Mouse (Mus musculus): Measurements from ENCODE around the gene Pde3a.

Gene Pde3a

DNA sequence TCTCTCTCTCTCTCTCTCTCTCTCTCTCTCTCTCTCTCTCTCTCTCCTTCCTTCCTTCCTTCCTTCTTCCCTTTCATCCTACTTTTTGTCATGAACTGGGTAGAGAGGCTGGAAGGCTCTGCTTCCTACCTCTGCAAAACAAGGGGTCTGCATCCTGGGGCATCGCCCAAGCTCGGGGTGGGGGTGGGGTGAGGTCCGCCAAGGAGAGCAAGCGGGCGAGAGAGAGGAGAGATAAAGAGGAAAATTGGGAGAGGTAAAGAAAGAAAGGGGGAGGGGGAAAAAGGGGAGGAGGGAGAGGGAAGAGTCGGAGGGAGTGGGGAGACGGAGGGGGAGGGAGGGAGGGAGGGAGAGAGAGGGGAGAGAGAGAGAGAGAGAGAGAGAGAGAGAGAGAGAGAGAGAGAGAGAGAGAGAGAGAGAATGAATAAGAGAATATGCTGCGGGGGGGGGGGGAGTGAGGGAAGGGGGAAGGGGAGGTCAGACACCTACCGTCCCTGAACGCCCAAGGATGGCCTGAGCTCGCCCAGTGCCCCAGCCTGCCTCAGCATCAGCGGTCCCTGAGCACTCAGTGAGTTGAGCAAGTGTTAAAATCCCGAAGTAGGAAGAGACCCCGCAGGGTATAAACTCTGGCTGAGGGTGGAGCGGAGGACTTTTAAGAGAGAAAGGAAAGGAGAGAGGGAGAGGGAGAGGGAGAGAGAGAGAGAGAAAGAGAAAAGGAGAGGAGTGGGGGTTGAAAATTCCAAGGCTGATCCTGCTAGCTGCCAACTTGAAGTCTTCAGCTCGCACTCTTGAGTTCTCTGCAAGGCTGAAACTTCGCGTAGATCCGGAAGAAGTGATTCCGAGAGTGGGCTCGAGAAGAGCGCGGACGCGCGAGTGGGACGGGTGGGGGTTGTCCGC lies at the start of gene Pde3a:
Gene Pde3a (plus strand): TSS at position 579 of the 894 bp plus-strand sequence.
- DNase-seq (ENCODE audit: low spot score in 2 of 2), result no peak

DNA sequence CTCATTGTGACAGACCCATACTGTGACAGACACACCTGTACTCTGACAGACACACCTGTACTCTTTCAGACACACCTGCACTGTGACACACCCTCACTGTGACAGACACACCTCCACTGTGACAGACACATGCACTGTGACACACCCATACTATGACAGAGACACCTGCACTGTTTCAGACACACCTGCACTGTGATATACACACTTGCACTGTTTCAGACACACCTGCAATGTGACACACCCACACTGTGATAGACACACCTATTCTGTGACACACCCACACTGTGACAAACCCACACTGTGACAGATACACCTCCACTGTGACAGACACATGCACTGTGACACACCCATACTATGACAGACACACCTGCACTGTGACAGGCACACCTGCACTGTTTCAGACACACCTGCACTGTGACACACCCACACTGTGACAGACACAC lies 48.9 kb upstream of the Pde3a start:
- DNase-seq (ENCODE audit: low spot score in 2 of 2), result no peak

DNA sequence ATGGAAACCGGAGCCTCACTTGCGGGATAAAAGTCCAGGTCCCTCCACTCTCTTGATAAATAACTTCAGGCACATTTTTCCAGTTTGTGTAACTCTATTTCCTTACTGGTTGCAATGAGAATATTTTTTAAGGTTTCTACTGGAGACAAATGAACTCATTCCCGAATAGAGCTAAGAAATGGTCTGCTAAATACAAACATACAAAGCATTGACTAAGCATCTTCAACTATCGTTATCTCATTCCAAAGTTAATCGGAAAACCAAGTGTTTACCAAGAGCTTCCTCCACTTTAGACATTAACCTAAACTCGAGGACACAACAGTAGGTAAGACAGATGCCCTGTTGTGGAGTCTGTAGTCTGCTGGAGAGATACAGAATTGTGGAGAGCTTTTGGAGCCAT lies 41.5 kb upstream of the Pde3a start:
- DNase-seq (ENCODE audit: low spot score in 2 of 2), result no peak

DNA sequence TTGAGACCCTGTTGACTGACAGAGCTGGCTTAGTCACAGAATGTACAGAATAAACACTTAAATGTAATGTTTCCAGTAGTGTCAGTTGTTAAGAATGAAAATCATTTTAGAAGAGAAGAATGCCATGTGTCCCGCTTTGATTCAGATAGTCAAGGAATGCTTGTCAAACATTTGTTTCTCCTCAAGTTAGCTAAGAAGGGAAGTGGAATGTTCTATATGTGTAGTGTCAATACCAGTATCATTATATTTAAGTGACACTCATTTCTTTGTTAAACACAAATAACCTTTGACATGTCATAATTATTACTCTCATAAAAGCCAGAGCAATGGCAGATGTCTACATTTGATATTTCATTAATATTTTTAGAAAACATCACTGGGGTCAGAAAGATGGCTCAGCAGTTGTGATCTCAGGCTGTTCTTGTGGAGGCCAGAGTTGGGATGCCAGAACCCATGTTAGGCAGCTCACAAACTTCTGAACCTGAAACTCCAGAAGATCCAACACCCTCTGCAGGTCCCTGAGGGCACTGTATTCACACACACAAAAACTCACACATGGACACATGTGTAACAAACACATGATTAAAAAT lies 40.7 kb upstream of the Pde3a start:
- no peak for DNase-seq (ENCODE audit: low spot score in 2 of 2)

DNA sequence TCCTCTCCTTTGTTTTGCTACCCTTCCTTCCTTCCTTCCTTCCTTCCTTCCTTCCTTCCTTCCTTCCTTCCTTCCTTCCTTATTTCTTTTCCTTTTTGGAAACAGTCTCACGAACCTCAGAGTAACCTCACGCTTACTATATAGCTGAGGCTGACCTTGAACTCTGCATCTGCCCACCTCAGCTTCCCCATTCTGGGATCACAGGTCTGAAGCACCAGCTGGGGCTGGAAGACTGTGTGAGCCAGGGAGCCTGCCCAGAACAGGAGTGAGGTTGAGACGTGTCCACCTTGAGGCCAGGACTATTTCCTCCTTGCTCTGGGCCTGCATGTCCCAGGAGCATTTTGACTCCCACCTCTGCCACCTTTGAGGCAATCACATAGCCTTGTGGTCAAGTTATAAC lies 39.0 kb upstream of the Pde3a start:
- DNase-seq (ENCODE audit: low spot score in 2 of 2), result no peak

DNA sequence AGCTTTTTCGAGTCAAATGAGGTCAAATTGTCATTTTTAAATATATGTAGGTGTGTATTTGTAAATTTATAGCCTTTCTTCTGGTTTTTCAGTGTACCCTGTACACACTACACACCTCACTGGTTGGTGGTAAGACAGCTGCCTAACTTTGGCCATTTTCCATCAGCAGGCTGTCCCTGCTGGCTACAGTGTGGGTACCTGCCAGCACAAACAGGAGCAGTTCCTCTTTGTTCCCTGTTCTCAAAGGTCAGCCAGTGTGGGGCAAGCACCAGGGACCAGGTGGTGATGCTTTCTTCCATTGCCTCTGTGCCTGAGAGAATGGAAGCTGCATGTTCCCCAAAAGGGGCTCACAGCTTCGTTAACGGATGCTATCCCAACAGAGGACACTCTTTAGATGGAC lies 28.0 kb upstream of the Pde3a start:
- no peak for DNase-seq (ENCODE audit: low spot score in 2 of 2)

DNA sequence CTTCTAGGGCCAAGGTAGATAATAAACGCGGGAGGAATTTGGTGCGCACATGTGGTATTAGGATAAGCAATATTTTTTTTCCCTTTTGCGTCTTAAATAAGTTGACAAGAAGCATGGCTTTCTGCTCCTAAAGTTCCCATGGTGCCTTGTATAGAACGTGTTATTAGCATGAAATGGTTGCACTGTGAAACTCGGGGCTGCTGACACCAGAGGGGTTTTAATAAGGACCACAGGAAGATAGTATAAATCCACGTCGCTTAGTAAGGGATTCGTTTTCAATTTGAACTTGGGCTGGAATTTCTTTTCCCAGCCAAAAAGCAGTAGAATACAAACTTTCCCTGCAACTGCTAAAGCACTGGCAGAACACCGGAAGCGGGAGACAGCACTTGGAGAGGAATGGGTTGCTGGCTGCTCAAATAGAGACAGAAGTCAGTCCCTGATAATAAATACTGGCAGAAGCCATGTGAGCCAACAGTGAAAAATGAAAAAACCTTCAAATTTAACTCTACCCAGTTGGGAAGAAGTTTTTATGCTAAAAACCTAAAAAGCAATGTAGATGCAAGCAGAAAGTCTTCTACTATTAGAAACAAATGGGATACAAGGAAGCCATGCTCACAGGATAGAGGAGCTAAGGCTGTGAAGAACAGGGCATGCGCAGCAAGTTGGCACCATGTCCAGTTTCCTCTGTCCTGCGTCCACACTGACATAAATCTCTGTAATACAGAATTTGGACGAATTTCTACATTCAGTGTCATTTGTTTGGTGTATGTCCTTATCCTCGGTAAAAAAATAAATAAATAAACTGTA lies 22.0 kb upstream of the Pde3a start:
- no peak for DNase-seq (ENCODE audit: low spot score in 2 of 2)

DNA sequence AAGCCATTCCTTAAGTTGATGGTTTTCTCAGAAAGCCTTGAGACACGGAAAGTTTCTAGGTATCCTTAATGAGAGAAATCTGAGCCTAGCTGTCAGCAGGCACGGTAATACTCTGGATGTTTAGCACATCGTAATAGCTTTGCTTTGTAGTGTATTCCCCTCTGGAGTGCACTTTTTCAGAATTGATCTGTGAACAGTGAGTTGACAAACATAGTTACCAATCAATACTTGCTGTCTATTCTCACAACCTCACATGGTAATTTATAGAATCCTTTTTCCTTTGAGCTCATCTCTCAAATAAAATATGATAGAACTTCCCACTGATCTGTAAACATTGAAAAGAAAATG lies 21.4 kb upstream of the Pde3a start:
- DNase-seq (ENCODE audit: low spot score in 2 of 2), result no peak

DNA sequence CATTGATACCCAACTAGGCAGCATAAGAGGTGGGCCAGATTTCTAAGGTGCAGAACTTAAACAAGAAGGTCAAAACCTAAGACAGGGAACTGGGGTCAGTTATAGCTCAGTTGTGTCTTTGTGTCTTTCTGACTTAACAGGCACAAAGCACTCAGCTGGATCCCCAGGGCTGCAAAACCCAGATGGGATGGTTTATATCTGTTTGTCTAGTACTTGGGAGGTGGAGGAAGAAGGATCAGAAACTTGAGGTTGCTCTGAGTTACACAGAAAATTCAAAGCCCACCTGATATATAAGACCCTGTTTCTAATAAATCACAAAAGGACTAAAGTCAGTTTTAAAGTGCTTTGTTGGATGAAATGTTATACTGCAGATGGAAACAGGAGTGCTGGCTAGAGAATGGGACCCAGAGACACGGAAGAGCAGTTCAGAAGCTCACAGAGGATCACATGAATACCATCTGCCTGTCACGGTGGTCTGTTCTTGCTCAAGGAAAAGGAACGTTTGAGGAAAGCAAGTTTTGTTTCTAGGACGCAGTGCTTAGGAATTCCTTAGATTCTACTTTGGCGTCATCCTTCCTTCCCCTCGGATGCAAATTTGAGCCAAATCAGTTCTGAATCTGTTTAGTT lies 16.2 kb upstream of the Pde3a start:
- DNase-seq (ENCODE audit: low spot score in 2 of 2), result no peak

DNA sequence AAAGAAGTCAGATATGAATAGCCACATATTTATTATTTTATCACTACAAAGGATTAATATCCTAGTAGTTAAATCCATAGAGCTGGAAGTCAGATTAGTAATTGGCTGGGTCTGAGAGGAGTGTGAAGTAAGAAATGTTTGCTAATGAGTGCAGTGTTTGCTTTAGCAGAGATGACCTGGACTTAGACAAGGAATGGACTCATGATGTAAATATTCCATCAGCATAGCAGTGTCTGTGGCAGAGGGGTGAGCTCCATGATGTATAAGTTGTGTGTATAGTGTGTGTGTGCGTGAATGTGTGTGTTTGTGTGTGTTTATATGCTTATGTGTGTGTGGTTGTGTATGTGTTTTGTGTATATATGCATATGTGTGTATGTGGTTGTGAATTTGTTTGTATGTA lies 7.3 kb upstream of the Pde3a start:
- no peak for DNase-seq (ENCODE audit: low spot score in 2 of 2)

DNA sequence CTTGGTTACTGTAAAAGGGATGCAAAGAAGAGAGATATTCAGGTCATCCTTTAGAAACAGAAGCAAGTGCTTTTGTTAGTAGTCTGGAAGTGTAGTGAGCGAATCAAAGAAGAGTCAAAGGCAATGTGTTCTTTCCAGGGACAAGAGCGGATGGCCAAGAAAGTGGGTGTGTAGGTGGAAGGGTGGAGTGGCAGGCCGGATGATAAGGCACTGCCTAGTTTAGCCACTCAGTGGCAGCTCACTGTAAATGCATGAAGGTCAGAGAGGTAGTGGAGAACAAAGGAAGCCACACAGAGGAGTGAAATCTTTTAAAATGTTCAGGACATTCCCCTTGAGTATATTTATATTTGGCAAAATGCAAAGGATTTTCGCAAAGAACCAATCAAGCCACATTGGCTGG lies 4.0 kb upstream of the Pde3a start:
- DNase-seq (ENCODE audit: low spot score in 2 of 2), result no peak

DNA sequence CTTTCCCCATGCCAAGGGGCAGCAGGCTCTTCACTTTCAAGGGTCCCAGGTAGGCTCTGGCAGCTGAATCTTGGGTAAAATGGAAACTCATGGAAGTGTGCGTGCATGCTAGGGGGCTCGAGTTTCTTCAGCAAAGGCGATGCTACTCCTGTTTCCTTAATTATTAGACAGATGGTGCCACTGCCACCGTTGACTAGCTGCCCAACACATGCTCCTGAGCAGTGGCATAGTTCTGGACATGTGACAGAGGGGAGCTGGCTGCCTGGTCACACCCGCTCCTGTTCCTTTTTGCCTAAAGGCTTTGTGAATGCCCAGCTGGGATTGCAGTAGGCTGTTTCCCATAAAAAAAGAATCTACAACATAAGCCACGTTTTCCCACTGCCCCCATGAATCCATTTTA lies 2.7 kb upstream of the Pde3a start:
- DNase-seq (ENCODE audit: low spot score in 2 of 2), result no peak

DNA sequence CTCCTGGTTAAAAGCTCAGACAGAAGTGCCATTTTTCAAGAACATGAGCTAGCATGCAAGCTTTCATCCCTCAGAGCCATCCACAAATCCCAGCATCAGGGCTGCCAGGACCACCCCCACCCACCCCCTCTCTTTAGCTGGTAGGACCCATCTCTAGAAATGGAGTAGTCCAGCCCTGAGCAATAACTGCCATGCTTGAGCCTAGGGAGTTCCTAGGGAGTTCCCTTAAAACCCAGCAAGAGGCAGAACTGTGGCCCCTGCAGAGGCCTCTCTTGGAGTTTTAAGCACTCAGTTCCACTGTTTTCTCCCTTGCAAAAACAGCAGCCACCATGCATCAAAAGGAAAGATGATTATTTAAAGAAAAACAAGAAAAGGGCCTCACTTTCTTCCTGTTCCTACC lies 988 bp upstream of the Pde3a start:
- DNase-seq (ENCODE audit: low spot score in 2 of 2), result no peak

DNA sequence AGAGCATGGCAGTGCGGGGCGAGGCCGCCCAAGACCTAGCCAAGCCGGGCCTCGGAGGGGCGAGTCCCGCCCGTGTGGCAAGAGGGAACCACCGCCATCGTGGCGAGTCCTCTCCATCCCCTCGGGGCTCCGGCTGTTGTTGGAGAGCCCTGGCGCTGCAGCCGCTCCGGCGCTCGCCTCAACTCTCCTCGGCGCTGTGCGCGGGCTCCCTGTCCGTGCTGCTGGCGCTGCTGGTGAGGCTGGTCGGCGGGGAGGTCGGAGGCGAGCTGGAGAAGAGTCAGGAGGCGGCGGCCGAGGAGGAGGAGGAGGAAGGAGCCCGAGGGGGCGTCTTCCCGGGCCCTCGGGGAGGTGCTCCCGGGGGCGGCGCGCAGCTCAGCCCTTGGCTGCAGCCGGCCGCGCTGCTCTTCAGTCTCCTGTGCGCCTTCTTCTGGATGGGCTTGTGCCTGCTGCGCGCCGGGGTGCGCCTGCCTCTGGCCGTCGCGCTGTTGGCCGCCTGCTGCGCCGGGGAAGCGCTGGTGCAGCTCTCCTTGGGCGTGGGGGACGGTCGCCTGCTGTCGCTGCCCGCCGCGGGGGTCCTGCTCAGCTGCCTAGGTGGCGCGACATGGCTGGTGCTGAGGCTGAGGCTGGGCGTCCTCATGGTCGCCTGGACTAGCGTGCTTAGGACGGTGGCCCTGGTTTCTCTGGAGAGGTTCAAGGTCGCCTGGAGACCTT lies 671 bp downstream of the Pde3a start:
- peak; percentile 36 to 38 for DNase-seq (ENCODE audit: low spot score in 2 of 2)

DNA sequence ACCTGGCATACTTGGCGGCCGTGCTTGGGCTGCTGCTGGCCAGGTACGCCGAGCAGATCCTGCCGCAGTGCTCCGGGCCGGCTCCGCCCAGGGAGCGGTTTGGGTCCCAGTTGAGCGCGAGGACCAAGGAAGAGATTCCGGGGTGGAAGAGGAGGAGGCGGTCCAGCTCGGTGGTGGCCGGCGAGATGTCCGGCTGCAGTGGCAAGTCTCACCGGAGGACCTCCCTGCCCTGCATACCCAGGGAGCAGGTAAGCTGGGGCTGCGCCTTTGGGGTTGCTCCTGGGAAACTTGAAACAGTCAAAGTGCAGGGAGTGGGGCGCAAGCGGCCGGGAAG lies 1.2 kb downstream of the Pde3a start:
- peak in 1 of 2 experiments; percentile 4 for DNase-seq (ENCODE audit: low spot score in 2 of 2)

DNA sequence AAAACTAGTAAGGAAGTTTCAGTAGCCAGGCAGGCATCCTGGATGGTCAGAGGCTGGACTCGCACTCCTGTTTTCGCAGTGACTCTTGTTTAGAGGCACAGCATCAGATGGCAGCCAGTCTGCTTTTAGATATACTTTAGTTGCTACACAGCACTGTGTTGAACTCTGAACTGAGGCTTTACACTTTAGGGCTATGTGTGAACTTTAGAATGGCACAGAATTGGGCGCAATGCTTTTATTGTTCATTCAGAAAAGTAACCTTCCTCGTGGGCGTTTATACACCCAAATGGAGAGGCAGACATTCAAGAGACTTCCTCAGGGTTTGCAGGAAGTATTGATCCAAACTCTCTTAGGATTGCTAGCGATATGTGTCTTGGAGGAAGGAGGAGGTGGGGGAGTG lies 1.9 kb downstream of the Pde3a start:
- DNase-seq (ENCODE audit: low spot score in 2 of 2), result no peak

DNA sequence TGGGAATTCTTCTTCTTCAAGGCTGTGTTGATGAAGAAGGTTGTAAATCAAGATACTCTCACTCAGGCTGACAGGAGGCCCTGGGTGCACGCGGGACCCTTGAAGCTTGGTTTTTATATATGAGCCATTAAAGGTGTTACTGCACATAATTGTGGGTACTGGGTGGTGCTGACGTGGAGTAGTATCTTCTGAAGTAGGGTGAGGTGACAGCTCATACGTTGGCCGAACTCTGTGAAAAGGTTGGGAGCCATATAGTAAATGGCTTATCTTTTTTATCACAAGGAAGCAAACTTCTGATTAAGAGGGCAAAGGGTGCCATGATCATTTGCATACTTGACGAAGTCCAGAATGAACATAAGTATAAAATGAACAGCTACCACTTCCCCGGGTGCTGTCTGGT lies 3.5 kb downstream of the Pde3a start:
- no peak for DNase-seq (ENCODE audit: low spot score in 2 of 2)

DNA sequence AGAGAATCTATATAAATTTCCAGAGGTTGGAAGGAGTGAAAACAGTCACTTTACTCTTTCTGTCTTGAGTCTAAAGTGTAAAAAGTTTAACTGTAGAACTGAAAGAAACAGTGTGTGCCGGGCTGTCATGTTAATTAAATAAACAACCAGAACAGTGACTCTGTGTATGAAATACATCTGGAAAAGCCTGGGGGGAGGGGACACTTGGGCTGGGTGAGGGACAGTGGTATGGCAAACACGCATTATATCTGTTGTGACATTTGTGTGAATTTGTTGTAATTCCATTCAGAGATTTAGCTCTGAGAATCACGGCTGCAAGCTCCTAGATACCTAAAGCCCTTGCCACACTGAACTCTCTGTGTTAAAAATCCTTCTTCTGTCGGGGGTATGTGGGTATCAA lies 5.9 kb downstream of the Pde3a start:
- no peak for DNase-seq (ENCODE audit: low spot score in 2 of 2)

DNA sequence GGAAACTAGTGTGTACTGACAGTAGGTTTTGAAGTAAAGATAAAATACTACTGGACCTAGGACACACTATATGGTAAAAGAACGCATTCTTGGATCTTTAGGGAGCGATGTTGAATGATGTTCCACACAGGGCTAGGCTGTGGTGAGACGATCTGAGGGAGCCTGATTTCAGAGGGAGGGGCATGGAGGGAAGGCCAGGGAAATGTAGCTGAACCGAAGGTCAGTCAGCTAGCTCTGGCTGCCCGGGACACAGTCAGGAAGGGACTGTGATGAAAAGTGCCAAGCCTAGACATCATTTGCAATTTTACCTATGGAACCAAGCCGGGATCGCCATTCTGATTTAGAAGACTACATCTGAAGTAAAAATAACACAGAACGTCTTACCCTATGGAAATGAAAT lies 7.8 kb downstream of the Pde3a start:
- no peak for DNase-seq (ENCODE audit: low spot score in 2 of 2)

DNA sequence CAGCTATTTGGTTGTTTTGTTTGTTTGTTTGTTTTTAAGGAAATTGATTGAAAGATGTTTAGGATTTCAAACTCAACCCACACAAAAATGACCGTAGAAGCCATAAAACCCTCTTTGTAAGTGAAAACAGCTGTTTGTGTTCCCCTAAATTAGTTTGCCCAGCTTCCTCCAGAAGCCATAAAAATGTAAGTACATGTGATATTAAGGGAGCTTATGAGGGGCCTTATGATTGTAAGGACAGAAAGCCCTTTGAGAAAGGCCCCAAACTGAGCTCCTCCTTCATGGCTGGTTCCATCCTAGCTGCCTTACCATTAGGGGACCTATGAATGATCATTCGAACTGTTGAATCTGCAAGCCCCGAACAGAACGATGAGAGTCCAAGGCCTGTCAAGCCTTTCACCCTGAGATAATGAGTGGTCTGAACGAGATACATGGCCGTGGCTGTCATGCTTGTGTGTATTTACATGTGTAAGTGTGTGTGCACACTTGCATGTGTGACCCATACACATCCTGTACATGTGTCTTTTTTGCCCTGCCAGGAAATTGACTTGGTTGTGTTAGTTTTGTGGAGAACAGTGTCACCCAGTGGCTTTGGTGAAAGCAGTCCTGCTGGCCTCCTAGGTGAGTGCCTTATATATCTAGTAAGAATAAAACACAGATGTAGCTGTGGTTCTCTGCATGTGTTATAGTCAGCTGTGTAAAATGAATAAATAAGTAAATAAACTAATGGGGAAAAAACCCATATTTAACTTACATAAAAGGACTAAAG lies 8.5 kb downstream of the Pde3a start:
- DNase-seq (ENCODE audit: low spot score in 2 of 2), result no peak

DNA sequence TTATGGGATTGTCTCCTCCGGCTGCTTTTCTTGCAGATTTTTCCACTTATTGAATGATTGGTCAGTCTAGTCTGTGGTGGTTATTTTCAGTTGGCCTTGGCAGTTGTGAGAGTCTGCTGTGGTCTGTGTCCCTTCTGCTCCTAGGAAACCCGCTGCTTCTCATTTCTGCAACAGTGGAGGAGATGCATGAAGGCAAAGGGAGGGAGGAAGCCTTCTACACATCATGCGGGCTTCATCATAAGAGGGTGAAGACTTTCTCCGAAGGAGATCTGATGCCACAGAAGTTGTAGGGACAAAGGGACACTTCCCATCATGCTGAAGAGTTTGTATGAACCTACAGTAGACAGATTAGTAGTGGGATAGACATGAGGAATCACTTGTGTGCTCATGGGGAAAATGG lies 16.2 kb downstream of the Pde3a start:
- DNase-seq (ENCODE audit: low spot score in 2 of 2), result no peak

Measured in right cerebral cortex, adult 2 months (tissue).